Mouse (Mus musculus) heart, postnatal 10 days (tissue): ENCODE measurements around the gene Irak3. TPM values are rescaled to one million over a fixed set of nuclear protein-coding genes. Genes with fewer than 3 reads are reported as not detected.
"Not testable (repeated sequence)": the region's sequence is repeated elsewhere in the genome, so short reads cannot be mapped to it uniquely, and the experiment has no call there.

Experiments
- DNase-seq, 2 experiments: peaks; one replicate each; pipeline ENCODE4 v3.0.0; 2021
- intact Hi-C: fragments of 180-260 bp; cut with DNase I; formaldehyde crosslinking; loops from one replicate; pipeline ENCODE4 v1.15.1; 2025
- total RNA-seq, 2 experiments: library from RNA; stranded (reverse); gene quantifications; 2 replicates each; pipeline ENCODE4 v1.2.3; 2021

Irak3 gene
- 1 to 10 TPM; 3.4 to 4.2 TPM for total RNA-seq

DNA sequence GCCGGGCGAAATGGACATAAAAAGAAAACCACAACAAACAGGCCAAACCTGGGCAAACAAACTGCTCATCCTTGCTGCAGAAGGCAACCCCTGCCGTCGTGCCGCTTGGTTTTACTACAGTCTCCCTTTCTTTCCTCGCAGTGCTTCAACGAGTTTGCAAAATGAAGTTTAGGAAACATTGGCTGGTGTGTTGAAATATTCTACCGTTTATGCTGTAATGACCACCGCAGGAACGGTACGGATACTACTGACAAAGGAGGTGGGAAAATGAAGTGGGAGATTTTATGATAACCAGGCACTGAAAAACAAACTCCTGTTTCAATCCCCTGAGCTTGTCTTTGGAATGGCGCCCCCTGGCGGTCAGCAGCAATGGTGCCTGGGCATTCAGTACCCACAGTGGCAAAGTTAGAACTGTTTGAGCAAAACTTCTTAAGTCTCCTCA is at the start of gene Irak3:
Irak3 (minus strand) TSS at position 170 of the 442 bp plus-strand sequence.
- peak; percentile 84 to 92 for DNase-seq
- intact Hi-C loops = loop anchor here (1.0 to 5.0 kb wide), 3 partner anchors 80 to 556 kb away; no protein-coding TSS in a partner anchor

DNA sequence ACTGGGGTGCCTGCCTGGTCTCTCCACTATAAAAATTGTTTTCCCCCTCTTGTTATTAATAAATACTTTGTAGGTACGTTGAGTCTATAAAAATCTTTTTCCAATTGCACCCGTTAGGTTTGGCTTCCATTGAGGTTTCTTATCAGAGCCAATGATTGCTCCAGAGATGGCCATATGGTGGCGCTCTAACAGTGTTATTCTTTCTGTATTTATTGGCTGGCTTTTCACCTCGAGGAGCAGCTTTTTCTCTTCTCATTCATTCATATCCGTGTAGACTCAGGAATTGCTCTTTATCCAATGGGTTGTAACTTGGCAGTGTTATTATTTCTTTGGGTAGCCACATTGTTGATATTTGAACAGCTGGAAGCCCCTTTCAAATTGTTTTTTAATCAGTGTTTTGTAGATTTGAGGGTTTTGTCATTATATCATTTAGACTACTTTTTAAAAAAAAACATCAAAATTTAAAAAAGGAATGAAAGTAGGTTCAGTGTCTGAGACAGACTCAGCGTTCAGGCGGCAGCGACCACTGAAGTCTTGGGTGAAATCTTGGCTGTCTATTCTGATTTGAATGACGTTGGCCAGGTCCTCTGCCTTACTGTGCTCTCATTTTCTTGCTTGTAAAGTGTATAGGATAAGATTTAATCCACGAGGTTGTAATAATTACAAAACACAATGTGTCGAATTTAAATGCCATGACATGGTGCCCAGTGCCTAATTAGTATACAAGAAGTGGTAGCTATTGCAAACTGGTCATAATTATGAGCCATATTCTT is 49.2 kb upstream of the Irak3 start:
- no peak for DNase-seq

DNA sequence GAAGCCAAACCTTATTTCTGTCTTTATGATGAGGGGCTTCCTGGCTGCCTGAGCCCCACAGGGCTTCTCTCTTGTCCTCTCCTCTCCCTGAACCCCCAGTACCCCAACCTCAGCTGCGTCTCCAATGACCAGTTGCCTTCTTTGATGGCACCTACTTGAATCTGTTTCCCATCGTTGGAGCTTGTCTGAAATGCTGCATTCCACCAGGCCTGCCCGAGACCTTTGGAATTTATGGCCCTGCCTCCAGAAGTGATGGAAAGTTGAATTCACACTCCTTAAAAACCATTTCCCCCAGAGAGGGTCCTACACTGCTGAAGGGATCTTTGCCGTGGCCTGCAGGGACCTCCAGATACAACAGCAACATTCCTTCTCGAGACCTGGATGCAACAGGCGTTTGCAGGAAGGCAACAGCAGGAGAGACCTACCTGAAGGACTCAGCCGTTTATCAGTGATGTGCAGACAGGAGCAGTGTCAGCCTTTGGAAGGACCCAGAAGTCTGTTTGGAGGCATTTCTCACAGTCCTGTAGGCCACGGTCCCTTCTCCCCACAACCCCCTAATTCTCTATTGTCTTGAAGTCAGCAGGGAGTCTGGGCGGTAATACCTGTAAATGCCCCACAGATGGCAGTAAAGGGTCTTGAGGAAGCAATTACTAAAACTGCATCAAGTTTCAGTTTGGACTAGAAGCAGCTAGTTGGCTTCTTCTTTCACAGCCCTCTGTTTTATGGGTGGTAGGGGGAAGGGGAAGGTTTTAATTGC is 45.2 kb upstream of the Irak3 start:
- DNase-seq = peak; percentile 61 to 69
- intact Hi-C loops = loop anchor here (5.0 to 10.0 kb wide), 2 partner anchors 455 to 1008 kb away; no protein-coding TSS in a partner anchor

More for the DNA sequence above, 49.2 kb upstream of the Irak3 start:
- intact Hi-C loops = no loop called here

DNA sequence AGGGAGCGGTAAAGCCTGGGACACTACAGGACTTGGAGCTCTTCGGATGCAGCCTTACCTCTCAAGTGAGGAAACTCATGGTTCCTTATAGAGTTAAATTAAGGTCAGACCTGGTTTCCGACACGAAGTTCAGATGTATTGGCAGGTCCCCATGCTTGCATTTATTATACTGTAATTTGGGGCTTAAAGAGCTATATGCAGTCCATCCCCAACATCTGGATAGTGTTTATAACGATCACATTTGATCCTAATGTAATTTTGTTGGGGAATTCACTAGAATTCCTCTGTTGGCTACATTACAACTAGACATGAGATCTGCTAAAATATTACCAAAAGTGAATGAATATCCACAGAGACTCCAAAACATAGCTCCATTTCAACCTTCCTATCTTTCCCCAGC is 43.8 kb upstream of the Irak3 start:
- no peak for DNase-seq
- intact Hi-C loops = loop anchor here (5.0 to 10.0 kb wide), 2 partner anchors 457 to 1009 kb away; no protein-coding TSS in a partner anchor

DNA sequence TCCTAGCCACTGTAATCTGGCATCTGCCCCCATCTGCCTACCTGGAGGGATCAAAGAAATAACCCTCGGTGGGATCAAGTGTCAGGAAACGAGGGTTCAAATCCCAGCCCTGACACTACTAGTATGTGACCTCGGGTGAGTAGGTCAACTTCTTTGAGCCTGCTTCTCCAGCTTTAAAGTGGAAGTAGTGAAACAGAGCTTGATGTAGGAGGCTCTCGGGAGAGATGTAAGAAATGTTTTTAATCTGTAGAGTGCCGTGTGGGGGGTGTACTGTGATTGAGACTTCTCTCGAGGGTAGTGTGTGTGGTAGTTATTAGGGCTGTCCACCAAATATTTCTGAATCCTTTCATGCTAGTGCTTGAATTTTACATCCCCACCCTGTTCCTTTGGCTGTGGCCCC is 40.5 kb upstream of the Irak3 start:
- no peak for DNase-seq
- intact Hi-C loops = loop anchor here (10.0 kb wide), 1 partner anchor 1012 kb away; no protein-coding TSS in a partner anchor

DNA sequence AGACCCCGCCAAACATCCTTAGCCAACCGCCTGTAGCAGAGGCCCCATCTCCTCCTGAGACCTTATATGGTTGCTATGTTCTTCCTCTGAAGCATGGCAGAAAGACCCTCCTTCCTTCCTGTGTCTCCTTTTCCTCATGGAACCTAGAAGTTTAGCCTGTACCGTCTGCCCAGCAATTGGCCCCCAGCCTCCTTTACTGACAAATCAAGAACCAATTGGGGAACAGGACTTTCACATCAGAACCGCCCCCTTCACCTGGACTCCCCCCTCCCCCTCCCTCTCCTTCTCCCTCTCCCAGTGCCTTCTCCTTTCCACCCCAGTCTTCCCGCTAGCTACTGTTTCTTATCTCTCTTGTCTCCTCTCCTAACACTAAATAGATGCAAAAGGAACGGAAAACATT is 37.5 kb upstream of the Irak3 start:
- intact Hi-C loops = no loop called here
- no peak for DNase-seq

DNA sequence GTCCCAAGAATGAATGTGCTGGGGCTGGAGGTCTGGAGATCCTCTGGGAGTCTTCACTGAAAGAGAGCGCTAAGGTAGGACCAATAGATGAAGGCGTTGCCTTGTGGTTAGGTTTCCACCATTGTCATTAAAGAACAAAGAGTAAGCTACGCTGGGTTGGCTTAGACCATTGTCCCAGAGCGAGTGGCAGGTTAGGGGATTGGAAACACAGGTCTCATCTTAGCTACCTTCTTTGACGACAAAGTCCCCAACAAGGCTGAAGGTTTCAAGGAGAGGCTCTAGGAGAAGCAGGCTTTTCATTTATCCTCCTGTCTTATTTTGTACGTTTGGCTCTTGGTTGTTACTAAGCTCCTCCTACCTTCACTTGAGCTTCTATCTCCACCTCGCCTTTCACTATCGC is 36.3 kb upstream of the Irak3 start:
- DNase-seq = no peak
- intact Hi-C loops = no loop called here

DNA sequence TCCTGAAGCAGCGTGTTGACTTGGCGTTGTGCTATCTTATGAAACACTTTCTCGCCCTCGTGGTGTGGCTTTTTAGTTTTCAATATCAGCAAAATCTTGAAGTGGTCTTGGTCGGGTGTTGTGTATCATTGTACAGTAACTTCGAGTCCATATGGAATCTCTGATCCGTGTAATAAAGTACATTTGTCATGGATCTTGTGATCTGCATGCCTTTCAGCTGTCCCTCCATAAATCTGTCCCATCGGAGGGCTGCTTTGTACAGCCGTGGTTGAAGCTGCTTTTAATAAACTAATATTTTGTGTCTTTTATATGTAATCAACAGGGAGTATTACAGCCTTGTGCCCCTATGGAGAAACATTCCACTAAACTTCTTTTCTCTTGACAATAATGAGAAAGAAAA is 34.9 kb upstream of the Irak3 start:
- intact Hi-C loops = no loop called here

DNA sequence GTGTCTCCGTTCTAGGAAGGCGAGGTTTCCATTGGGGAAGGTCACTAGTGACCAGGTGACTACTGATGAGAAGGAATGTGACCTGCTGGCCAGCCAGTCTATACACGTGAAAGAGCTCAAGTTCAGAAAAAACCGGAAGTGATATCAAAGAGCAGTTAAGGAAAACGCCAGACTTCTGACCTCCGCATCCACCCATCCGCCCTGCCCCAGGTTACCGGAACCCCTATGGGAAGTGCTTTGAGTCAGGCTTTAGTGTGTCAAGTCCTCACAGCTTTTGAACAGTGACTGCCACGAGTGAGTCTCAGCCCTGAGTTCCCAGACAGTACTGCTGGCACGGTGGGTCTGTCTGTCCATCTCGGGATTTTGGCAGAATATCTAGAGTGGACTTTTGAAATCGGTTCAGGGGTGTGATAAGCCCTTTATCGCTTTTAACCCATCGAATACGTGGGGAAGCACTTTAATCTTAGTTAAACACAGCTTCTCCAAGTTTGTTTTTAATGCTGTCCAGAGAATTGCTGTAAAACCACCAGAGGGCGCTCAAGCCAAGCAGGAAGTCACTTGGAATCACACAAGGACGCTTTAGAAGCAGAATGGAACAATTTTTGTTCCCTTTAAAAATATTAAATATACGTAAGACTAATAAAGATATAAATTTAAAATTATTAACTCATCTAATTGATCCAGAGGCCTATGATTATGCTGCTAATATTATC is 31.9 kb upstream of the Irak3 start:
- DNase-seq = peak; percentile 58 to 84
- intact Hi-C loops = no loop called here

More for the DNA sequence above, 34.9 kb upstream of the Irak3 start:
- DNase-seq = no peak

DNA sequence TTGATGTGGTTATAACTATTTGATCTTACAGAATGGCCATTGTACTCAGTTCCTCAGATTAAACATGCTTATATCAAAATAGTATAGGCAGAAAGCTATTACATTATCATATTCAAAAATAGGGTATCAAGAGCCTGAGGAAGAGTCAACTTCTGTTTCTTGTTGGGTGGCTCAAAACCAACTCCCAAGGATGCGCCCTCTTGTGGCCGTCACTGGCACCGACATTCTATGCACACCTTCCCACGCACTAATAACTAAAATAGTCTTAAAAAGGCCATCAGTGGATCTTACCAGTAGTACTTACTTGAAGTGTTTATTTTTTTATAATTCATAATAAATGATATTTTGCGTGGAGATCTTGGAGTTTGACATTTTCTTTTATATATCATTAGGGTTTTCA is 29.8 kb upstream of the Irak3 start:
- DNase-seq = peak; percentile 50 to 78
- intact Hi-C loops = no loop called here

DNA sequence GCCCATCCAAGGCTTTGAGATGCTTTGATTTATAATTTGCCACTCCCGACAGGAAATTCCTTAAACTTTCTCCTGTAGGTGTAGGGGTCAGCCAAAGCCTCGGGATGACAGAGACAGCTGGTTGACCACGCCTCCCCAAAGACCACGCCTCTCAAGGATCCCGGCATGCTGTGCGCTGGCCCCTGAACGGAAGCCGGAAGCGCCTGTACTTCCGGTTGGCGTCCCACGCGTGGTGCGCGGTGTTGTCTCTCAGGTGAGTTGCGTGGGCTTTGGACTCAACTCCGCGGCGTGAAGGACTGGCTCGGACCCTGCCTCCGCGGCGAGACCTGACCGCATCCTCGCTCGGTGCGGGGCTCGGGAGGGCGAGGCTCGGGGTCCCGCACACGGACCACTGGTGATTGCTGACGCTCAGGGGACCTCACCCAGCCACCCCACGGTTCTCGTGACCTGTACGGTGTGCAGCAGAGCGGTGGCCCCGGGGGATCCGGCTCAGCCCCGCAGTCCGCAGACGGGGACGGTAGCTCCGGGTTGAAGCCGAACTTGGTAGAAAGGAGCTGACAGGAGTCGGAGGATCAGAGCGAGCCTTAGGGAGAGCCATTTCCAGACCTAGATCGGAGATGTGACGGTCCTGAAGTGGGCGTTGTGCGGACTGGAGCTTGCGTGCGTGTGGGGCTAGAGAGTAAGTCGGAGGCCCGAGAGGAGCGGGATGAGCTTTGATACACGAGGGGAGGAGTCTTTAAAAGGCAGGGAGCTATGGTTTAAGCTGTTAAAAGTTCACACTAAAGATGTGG is 25.1 kb upstream of the Irak3 start, which contains the start of gene Llph:
Llph (plus strand) TSS at position 200 of the 791 bp plus-strand sequence.
- DNase-seq = peak; percentile 86 to 93
- intact Hi-C loops = no loop called here

DNA sequence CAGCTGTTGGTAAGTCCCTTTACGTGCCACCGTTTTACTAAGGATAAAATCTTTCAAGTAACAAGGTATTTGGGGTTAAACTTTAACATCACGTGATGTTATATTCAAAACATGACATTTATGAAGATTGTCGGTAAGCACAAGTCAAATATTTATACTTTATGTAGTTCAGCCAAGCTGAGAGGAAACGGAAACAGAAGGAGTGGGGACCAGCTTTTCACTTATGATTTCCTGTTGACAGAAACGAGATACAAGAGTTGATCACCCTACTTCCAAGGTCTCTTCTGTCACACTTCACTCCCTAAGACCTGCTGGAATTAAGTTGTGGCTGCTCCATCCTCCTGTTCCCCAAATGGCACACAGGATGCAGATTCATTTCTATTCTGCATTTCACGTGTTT is 18.8 kb upstream of the Irak3 start:
- intact Hi-C loops = no loop called here

DNA sequence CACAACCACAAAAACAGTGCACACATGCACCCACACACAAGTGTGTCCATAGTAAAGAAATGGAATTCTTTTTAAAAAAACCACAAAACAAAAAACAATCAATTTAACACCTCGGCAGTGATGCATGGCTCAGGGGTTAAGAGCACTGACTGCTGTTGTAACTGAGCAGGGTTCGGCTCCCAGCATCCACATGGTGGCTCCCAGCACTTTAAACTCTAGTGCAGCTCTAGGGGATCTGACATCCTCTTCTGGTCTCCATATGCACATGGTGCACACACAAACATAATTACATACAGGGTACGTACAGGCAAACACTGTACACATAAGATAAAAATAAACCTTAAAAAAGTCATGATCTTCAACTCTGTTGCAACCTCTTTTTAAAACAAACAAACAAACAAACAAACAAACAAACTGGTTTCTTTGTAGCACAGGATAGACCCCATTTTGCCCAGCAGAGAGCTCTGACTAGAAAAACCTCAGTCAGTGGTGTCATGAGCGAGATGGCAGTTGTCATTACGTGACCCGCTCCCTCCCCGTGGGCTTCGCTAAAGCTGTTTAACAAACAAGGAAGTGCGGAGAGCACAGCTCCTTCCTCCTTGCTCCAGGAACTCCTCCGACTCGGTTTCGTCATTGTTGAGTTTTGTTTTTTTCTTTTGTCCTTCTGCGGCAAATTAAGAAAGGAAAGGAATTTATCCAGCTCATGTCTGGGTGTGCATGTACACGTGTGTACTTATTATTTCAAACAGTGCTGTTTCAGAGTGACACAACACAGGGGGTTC is 17.8 kb upstream of the Irak3 start:
- intact Hi-C loops = no loop called here

More for the DNA sequence above, 18.8 kb upstream of the Irak3 start:
- DNase-seq = no peak

DNA sequence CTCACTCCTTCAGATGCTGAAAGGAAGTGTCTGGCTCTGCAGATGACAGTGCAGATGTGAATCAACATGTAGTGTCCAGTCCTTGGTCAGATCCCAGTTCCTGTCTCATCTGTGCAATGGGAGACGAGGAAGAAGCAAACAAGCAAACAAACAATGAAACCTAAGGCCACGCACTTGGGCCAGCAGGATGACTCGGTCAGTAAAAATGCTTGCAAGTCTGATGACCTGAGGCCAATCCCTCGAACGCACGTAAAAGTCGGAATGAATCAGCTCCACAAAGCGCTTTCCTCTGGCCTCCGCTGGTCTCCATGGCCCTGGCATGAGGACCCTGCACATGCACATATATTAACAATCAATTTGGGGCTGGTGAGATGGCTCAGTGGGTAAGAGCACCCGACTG is 17.1 kb upstream of the Irak3 start:
- intact Hi-C loops = no loop called here
- no peak for DNase-seq

More for the DNA sequence above, 17.8 kb upstream of the Irak3 start:
- no peak for DNase-seq

DNA sequence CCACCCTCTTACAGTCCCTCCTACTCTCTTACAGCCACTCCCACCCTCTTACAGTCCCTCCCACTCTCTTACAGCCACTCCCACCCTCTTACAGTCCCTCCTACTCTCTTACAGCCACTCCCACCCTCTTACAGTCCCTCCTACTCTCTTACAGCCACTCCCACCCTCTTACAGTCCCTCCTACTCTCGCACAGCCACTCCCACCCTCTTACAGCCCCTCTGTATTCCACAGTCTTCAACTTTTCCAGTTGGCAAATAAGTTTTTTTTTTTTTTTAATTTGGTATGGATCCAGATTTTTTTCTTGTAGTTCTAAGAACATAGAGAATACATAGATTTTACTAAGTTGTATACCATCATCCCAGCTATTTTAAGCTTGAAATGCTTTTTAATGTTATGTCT is 15.2 kb upstream of the Irak3 start:
- intact Hi-C loops, DNase-seq: not testable (repeated sequence)

DNA sequence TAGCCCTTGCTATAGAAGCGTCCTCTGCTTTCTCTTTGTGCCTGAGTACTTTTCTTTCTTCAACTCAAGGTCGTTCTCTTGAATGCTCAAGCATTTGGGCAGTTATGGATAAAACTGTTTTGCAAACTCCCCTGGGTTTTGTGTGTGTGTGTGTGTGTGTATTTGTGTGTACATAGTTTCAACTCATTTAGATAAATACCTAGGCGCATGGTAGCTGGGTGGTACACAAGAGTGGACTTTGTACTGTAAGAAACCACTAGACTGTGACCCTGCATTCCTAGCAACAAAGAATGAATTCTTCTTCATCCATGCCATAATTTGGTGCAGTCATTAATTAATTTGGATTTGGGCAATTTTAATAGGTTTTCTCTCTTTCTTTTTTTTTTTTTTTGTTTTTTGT is 8.2 kb upstream of the Irak3 start:
- no peak for DNase-seq
- intact Hi-C loops = no loop called here

DNA sequence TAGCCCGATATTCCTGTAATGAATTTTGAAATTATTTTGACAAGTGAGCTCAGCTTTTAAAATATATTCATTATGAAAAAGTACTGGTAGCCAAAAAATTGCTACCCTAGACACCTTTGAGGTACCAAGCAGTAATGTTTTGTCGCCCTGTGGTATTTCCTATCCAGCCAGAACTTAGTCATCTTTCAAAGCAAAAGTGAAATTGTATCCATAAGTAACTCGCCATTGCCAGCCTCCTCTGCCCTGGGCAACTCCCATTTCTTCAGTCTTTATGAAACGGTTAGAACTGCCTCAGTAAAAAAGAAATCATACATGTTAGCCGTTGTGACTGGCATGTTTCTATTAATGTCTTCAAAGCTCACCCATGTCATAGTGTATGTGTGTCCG is 7.6 kb upstream of the Irak3 start:
- intact Hi-C loops = no loop called here
- DNase-seq = no peak

DNA sequence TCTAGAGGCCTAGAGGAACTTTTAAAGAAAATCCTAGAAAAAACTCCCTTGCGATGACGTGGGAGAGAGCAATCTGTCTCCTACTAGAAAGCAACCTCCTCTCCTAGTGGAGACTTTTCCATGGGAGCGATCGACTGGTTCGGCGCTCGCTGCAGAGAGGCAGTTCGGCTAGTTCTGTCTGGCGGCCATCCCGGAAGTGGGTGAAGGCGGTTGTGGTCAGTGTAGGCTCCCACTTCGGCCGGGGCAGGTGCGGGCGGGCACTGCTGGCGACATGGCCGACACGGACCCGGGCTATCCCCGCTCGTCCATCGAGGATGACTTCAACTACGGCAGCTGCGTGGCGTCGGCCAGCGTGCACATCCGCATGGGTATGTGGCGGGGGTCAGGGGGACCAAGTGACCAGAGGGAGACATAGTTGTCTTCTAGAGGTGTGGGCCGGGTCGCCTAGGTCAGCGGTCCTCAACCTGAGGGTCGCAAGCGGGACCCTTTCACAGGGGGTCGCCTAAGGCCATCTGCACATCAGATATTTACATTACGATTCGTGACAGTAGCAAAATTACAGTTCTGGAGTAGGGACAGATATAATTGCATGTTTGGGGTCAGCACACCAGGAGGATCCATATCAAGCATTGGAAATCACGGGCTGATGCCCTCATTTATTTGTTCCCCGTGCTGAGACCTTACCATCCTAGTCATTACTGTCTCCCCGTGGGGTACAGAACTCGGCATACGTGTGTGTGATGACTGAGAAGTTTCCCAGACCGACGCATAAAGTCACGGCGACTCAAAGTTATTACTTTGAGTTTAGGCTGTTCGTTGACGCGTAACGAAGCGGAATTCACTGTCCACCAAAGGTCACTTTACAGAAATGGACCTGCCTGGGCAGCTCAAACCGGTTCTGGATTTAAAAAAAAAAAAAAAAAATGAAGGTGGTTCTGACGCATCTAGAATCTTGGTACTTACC is 6.9 kb upstream of the Irak3 start:
- intact Hi-C loops = no loop called here
- DNase-seq = peak; percentile 92 to 94
